Mouse (Mus musculus): ENCODE measurements around the gene Cpsf3. TPM values are rescaled to one million over a fixed set of nuclear protein-coding genes. Genes with fewer than 3 reads are reported as not detected.

The Cpsf3 gene
- polyA plus RNA-seq, 1 experiment from 2014 or later = 30.3 TPM

DNA sequence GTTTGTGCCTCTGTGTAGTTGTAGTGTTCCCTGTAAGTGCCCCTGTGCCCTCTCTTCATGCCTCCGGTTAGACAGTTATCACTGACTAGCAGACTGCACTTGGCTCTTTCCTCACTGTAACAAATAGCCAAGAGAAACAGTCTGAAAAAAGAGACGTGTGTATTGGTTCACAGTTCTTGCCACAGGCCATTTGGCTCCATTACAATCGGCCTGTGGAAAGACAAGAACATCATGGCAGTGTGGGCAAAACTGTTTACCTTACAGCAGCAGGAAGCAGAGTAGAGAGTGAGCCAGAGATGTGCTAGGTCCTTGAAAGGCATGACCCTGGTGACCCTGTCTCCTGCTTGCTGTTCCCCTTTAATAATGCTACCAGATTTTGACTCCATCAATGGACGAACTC is 23.7 kb upstream of the Cpsf3 start:
- Histone ChIP-seq H3K9ac (replicated peaks) (no peak overlapping the region), H3K4me3 (ENCODE audit: low read depth, low read length) (no peak overlapping the region), H3K9me3 (ENCODE audit: low read length) (no peaks in the 10 kb centered on the region), H3K36me3 (replicated peaks; ENCODE audit: insufficient read depth, low read length) (peaks cover 9% of the 10 kb centered on the region; the same call in 1 of the 2 replicates), H3K27me3 (ENCODE audit: insufficient read depth, low read length) (no peaks in the 10 kb centered on the region), H3K27ac (ENCODE audit: low read depth) (no peak overlapping the region), H3K4me1 (ENCODE audit: insufficient read depth) (peaks cover 11% of the 10 kb centered on the region), H3K4me2 (ENCODE audit: low read depth, low read length) (no peak overlapping the region)
- ATAC-seq (no peak), DNase-seq (no peak)
- no peak for TF ChIP-seq EP300 (IDR thresholded peaks at IDR 0.05; ENCODE audit: low read depth)
- no peak for TF ChIP-seq CTCF (IDR thresholded peaks at IDR 0.05; ENCODE audit: low read depth)
- WGBS (ENCODE audit: insufficient replicate concordance) = 67% methylated on average over 4 of the region's 4 CpGs

DNA sequence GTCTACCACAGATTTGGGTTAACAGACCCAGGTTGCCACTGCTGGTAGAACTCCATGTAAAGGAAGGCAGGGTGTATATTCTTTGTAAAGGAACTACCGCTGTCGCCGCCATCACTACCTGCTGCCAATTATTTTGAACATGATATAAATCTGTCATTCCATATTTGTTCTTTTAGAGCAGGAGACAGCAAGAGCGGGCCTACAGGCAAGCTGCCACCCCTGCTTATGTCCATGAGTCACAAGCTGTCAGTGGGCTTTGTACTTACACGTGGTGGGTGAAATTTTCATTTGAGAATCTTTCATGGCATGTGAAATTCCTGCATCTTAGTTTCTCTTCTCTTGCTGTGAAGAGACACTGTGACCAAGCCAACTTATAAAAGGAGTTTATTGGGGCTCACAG is 21.9 kb upstream of the Cpsf3 start:
- peaks cover 9% of the 10 kb centered on the region for H3K36me3 ChIP-seq (replicated peaks; ENCODE audit: insufficient read depth, low read length)
- no peak overlapping the region for H3K4me3 ChIP-seq (ENCODE audit: low read depth, low read length)
- no peak for ATAC-seq
- H3K27ac ChIP-seq (ENCODE audit: low read depth) = no peak overlapping the region
- no peak for DNase-seq
- H3K4me2 ChIP-seq (ENCODE audit: low read depth, low read length) = no peak overlapping the region
- no peaks in the 10 kb centered on the region for H3K27me3 ChIP-seq (ENCODE audit: insufficient read depth, low read length)
- H3K4me1 ChIP-seq (ENCODE audit: insufficient read depth) = peaks cover 11% of the 10 kb centered on the region
- no peak for TF ChIP-seq EP300 (IDR thresholded peaks at IDR 0.05; ENCODE audit: low read depth)
- no peak for TF ChIP-seq CTCF (IDR thresholded peaks at IDR 0.05; ENCODE audit: low read depth)
- H3K9me3 ChIP-seq (ENCODE audit: low read length) = no peaks in the 10 kb centered on the region
- H3K9ac ChIP-seq (replicated peaks) = no peak overlapping the region
- 88% methylated on average over 5 of the region's 5 CpGs for WGBS (ENCODE audit: insufficient replicate concordance)

DNA sequence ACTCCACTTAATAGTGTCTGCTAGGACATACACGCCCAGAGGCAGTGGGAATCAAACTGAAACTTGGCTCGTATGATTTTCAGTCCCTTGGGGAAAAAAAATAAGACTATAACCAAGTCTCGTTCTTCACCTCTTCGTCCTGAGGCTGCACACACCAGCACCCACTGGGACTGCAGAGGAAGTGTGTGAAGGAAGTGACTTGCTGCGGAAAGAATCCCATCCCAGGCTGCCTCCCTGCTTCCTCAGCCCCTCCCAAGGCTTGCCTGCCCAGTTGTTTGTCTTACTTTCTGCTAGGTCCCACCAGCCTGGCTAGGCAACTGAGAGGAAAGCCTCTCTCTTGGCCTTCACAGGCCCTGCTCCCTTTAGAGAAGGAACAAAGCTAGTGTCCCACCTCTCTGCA is 20.9 kb upstream of the Cpsf3 start:
- Histone ChIP-seq H3K27ac (ENCODE audit: low read depth) (peak overlapping the region; percentile 36; the same call in 1 of the 2 replicates), H3K27me3 (ENCODE audit: insufficient read depth, low read length) (no peaks in the 10 kb centered on the region), H3K4me2 (ENCODE audit: low read depth, low read length) (no peak overlapping the region), H3K9me3 (ENCODE audit: low read length) (no peaks in the 10 kb centered on the region), H3K9ac (replicated peaks) (no peak overlapping the region), H3K4me1 (ENCODE audit: insufficient read depth) (peaks cover 11% of the 10 kb centered on the region), H3K36me3 (replicated peaks; ENCODE audit: insufficient read depth, low read length) (peaks cover 13% of the 10 kb centered on the region), H3K4me3 (ENCODE audit: low read depth, low read length) (no peak overlapping the region)
- no peak for DNase-seq
- 35% methylated on average over 5 of the region's 5 CpGs for WGBS (ENCODE audit: insufficient replicate concordance)
- TF ChIP-seq EP300 (IDR thresholded peaks at IDR 0.05; ENCODE audit: low read depth) = no peak
- TF ChIP-seq CTCF (IDR thresholded peaks at IDR 0.05; ENCODE audit: low read depth) = no peak
- ATAC-seq = no peak

DNA sequence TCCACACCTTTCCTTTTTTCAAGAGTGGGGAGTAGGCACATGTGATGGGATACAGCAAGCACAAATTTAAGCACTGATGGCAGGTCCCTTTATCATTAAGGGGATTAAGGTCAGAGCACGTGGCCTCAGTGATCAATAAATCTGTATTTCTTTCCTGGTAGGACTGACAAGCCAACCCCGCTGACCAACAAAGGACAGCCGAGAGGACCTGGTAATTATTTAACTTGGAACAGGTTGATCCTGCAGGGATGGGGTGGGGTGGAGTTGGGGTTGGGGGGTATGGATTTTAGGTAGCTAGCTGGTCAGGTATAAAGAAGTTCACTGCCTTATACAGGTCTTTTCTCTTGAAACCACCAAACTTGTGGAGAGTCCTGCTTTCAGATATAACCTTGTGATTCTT is 20.2 kb upstream of the Cpsf3 start:
- DNase-seq = no peak
- peaks cover 16% of the 10 kb centered on the region for H3K36me3 ChIP-seq (replicated peaks; ENCODE audit: insufficient read depth, low read length)
- no peak overlapping the region for H3K4me3 ChIP-seq (ENCODE audit: low read depth, low read length)
- WGBS (ENCODE audit: insufficient replicate concordance) = 65% methylated on average over 3 of the region's 3 CpGs
- peaks cover 11% of the 10 kb centered on the region for H3K4me1 ChIP-seq (ENCODE audit: insufficient read depth)
- TF ChIP-seq CTCF (IDR thresholded peaks at IDR 0.05; ENCODE audit: low read depth) = no peak
- no peak for TF ChIP-seq EP300 (IDR thresholded peaks at IDR 0.05; ENCODE audit: low read depth)
- no peak overlapping the region for H3K9ac ChIP-seq (replicated peaks)
- ATAC-seq = peak; percentile 60
- H3K4me2 ChIP-seq (ENCODE audit: low read depth, low read length) = no peak overlapping the region
- no peaks in the 10 kb centered on the region for H3K27me3 ChIP-seq (ENCODE audit: insufficient read depth, low read length)
- H3K27ac ChIP-seq (ENCODE audit: low read depth) = 0 out of 2 replicates have a peak overlapping the region, but pooled peaks have one; percentile 36
- H3K9me3 ChIP-seq (ENCODE audit: low read length) = no peaks in the 10 kb centered on the region

DNA sequence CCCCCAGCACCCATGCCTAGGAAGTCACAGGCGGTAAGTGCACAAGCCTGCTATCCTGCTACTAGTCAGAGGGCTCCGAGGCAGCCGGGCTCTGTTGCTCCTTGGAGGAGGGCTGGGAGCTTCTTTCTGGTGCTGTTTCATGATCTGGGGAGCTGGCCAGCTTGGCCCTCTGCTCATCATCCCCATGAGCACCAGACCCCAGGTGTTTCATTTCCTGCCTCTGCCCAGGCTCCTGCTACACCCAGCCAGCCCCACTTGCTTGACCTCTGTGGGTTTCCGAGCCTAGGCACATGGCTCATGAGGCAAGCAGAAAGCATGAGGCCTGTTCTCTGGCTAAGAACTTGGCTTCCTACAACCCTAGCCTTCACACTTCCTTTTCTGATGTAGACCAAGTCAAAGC is 19.7 kb upstream of the Cpsf3 start:
- no peak overlapping the region for H3K4me3 ChIP-seq (ENCODE audit: low read depth, low read length)
- no peaks in the 10 kb centered on the region for H3K9me3 ChIP-seq (ENCODE audit: low read length)
- H3K4me1 ChIP-seq (ENCODE audit: insufficient read depth) = peaks cover 11% of the 10 kb centered on the region
- H3K9ac ChIP-seq (replicated peaks) = no peak overlapping the region
- TF ChIP-seq EP300 (IDR thresholded peaks at IDR 0.05; ENCODE audit: low read depth) = no peak
- TF ChIP-seq CTCF (IDR thresholded peaks at IDR 0.05; ENCODE audit: low read depth) = no peak
- no peak overlapping the region for H3K4me2 ChIP-seq (ENCODE audit: low read depth, low read length)
- no peak for ATAC-seq
- H3K27ac ChIP-seq (ENCODE audit: low read depth) = no peak overlapping the region
- H3K36me3 ChIP-seq (replicated peaks; ENCODE audit: insufficient read depth, low read length) = peaks cover 21% of the 10 kb centered on the region
- H3K27me3 ChIP-seq (ENCODE audit: insufficient read depth, low read length) = no peaks in the 10 kb centered on the region
- 86% methylated on average over 4 of the region's 4 CpGs for WGBS (ENCODE audit: insufficient replicate concordance)
- no peak for DNase-seq

DNA sequence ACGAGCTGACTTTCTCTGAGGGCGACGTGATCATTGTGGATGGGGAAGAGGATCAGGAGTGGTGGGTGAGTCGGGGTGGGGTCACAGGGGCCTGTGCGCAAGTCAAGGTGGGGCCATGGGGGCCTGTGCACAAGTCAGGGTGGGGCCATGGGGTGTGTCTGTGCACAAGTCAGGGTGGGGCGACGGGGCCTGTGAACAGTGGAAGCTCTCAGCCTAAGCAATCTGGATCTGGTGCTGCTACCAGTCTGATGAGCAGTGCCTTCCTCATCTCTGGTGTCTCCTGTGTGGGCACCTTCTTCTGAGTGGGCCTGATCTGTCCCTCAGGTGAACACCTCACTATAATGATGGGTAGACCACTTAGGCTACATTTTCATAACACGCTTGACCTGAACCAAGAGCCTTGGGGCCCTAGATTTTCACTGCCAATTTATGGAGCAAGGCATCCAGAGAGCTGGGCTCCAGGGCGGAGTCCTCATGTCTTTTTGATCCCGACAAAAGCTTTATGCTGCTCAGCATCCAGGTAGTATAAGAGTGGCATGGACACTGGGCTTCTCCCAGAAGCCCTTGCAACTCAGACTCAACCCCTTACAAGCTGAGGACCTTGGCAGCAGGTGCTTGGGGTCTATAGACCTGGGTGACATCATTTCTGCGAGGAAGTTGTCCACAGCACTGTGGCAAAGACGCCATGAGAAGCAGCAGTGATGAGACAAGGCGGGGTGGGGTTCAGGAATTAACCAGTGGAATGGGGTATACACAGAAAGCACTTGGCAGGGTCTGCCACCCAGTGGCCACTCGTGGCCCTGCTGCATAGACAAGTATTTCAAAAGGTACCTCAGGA is 19.0 kb upstream of the Cpsf3 start:
- Histone ChIP-seq H3K4me3 (ENCODE audit: low read depth, low read length) (no peak overlapping the region), H3K9me3 (ENCODE audit: low read length) (no peaks in the 10 kb centered on the region), H3K27me3 (ENCODE audit: insufficient read depth, low read length) (no peaks in the 10 kb centered on the region), H3K4me1 (ENCODE audit: insufficient read depth) (peaks cover 11% of the 10 kb centered on the region), H3K4me2 (ENCODE audit: low read depth, low read length) (no peak overlapping the region), H3K36me3 (replicated peaks; ENCODE audit: insufficient read depth, low read length) (peaks cover 27% of the 10 kb centered on the region), H3K27ac (ENCODE audit: low read depth) (no peak overlapping the region), H3K9ac (replicated peaks) (no peak overlapping the region)
- ATAC-seq (peak; percentile 50; the same call in 1 of the 2 replicates), DNase-seq (peak; percentile 57)
- TF ChIP-seq CTCF (IDR thresholded peaks at IDR 0.05; ENCODE audit: low read depth) = peak; percentile 73
- no peak for TF ChIP-seq EP300 (IDR thresholded peaks at IDR 0.05; ENCODE audit: low read depth)
- 64% methylated on average over 14 of the region's 14 CpGs for WGBS (ENCODE audit: insufficient replicate concordance)
